Mouse (Mus musculus): Measurements from ENCODE around the gene Il15ra. TPM values are rescaled to one million over a fixed set of nuclear protein-coding genes. Genes with fewer than 3 reads are reported as not detected.

The Il15ra gene
- 4.0 and 5.8 TPM in 2 replicates for polyA plus RNA-seq (2015; fragmentation: Nextera tagmentation; extraction: Ambion mirVana)

DNA sequence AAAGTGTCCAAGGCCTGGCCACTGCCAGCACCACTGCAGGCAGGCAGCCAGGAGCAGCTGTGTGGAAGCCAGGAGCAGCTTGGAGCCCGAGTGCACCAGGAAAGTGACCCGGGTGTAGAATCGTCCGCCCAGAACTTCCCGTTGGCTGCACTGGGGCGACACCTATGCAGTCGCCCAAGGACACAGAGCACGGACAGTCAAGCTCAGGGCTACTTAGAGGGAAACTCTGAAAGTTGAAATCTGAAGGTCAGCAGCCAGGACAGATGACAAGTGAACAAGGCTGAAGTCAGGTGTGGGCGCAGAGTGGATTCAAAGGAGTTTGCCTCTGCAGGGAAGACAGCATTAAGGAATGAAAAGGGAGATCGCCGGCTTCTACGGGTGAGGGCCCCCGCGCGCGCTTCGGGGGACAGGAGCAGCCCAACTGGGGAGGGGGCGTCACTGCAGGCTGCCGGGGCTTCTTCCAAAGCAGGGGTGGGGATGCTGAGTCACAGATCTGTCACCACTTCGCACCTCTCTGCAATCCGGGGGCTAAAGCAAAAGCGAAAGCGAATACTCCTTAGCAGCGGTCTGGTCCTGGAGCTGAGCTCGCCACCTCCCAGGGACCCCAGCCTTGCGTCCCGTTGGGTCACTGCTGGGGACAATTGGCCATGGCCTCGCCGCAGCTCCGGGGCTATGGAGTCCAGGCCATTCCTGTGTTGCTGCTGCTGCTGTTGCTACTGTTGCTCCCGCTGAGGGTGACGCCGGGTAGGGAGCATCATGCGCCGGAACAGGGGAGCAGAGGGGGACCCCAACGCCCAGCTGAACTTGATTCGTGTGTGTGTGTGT lies at the start of gene Il15ra:
Il15ra (plus strand) TSS at position 90 of the 825 bp plus-strand sequence.

DNA sequence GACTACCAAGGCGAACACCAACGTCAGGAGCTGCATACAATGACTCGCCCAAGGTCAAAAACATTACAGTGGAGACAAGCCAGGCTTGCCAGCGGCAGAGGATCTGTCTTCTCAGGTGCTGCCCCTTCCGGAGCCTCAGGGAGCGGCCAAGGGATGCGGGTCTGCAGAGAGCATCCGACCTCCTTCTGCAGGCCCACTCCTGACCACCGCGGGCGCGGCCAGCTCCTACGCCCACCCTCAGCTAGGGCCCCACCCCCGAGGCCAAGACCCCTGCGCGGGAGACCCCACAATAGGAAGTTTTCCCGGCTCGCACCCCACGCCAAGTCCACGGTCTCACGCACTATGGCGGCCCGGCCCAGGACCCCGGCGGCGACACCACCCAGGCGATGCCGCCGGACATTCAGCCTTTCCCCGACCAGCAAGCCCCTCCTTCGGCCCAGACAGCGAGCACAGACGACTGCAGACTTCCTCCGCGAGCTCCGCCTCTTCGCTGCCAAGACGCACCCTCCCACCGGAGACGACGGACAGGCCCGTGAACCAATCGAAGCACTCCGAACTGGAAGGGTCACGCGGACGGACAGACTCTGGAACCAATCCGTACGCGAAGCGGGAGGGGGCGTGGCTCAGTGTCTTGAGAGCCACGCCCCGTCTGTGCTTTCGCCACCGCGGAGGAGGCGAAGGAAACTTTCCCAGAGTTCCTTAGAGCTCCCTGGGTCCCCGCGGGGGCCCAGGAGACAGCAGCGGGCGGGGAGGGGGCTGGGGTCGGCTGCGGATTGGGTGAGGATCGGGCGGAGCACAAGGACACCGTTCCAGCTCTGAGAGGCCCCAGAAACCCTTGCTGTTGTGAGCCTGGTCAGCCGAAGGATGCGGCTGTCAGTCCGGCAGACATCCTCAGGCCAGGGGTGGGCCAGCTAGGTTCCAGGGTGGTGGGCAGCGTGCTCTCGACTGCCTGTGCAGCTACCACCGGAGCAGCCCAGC lies 72.3 kb downstream of the Il15ra start, which contains the start of the genes Fbh1 and Ankrd16:
Fbh1 (minus strand) TSS at position 492 of the 978 bp plus-strand sequence.
Ankrd16 (plus strand) TSS at position 786 of the 978 bp plus-strand sequence.

Other genes starting within 250 kb of the Il15ra start
- gene Pfkfb3, start 151.2 kb upstream of the Il15ra start, polyA plus RNA-seq (2015; fragmentation: Nextera tagmentation; extraction: Ambion mirVana): 5.5 and 6.5 TPM in 2 replicates
- 66.6 and 98.9 TPM in 2 replicates for gene Rbm17, start 101.1 kb upstream of the Il15ra start, polyA plus RNA-seq (2015; fragmentation: Nextera tagmentation; extraction: Ambion mirVana)
- gene Gm17490, start 79.0 kb upstream of the Il15ra start, polyA plus RNA-seq (2015; fragmentation: Nextera tagmentation; extraction: Ambion mirVana): not detected in 2 replicates
- 0.06 TPM in 1 of 2 replicates, not detected in the other for gene Il2ra, start 62.5 kb upstream of the Il15ra start, polyA plus RNA-seq (2015; fragmentation: Nextera tagmentation; extraction: Ambion mirVana)
- 78.4 and 90.1 TPM in 2 replicates for gene Fbh1, start 72.3 kb downstream of the Il15ra start, polyA plus RNA-seq (2015; fragmentation: Nextera tagmentation; extraction: Ambion mirVana)
- gene Ankrd16, start 72.6 kb downstream of the Il15ra start, polyA plus RNA-seq (2015; fragmentation: Nextera tagmentation; extraction: Ambion mirVana): 26.0 and 29.3 TPM in 2 replicates